Mouse (Mus musculus): ENCODE measurements around the gene Zmym3.

Zmym3 gene

DNA sequence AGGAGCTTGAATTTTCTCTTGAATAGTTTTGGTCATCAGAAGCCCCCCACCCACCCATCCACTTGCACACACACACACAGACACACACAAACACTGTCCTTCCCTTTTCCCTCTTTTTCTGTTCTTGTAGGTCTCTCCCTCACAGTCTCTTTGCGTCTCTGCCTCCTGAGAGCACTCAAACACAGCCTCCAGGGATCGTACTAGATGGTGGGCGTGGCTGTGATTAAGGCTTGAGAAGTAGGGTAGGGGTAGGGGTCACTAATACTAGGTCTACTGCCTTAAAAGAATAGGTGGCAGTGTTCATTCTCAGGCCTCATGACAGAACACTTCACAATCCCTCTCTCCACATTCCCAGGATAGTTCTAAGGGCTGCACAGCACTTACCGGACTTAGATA is at the start of gene Zmym3:
Gene Zmym3, minus strand, starts transcription at position 150 of the 396 bp plus-strand sequence.
- DNase-seq (ENCODE audit: low spot score) = no peak

DNA sequence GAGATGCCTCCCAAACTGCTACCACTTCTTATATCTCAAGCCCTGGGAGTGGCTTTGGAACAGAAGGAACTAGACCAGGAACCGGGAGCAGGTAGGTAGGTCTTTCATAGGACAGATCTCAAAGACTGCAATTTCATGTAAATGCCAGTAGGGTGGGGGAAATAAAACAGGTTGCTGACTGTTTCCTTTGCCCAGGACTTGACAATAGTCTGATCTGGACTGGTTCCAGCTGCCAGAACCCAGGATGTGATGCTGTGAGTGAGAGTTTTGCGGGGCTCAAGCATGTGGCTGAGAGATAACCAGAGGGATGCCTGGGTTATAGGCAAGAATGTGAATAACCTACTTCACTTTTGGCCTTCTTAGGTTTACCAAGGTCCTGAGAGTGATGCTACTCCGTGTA is 30.9 kb upstream of the Zmym3 start:
- DNase-seq (ENCODE audit: low spot score) = no peak

DNA sequence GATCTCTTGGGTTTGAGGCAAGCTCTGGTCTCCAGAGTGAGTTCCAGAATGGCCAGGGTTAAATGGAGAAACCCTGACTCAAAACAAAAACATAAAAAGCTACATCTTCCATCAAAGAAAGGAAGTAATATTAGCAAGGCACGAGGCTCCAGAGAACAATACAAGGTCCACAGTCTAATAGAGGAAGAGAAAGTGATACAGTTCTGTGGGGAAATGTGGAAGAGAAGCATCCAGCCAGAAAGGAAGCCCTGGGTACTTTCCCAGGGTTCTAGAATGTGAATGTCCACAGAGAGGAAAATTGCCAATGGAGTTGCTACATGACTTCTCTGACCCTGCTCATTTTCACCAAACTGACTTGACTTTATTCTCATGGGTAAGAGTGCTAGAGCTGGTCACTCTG is 30.5 kb upstream of the Zmym3 start:
- no peak for DNase-seq (ENCODE audit: low spot score)

DNA sequence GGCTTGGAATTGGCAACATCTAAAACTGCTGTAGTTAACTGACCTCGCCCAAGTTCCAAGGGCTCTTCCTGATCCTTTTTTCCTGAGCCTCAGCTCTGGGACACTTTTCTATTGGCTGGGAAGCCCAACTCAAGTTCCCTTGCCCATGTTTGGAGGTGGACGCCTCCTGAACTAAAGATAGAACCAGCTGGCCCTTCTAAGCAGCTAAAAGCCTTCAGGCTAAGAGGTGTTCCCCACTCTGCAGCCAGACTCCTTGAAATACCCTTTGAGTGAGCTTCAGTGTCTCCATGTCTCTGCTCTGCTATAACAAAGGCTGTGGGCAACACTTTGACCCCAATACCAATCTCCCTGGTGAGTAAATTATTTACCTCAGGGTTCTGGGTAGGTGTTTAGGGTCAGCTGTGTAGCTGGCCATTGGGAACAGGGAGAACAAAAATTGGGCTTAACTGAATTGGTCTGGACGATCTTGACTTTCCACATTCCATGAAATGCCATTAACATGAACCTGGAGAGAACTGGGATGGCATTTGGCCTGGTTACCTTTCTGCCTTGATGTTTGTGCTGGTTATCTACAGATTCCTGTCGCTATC is 28.3 kb upstream of the Zmym3 start, which contains the start of gene Itgb1bp2:
Gene Itgb1bp2, plus strand, starts transcription at position 203 of the 590 bp plus-strand sequence.
- DNase-seq (ENCODE audit: low spot score) = no peak

DNA sequence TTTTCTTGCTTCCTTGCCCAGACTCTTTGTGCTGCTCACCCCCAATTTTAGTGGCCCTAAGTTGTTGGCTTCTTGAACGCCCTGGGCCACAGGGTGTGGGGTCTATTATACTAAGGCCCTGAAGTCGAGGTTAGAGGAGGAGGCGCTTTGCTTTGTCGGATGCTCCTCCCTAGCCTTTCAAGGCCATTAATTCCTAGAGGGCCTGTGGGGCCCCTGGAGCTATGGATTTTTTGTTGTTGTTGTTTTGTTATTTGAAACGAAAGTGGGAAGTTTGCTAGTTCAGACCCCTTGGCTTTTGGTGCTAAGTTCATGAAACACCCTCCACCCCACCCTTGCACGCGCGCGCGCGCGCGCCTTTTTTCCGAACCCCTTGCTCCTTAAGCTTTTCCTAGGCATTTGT is 9.3 kb upstream of the Zmym3 start:
- no peak for DNase-seq (ENCODE audit: low spot score)

DNA sequence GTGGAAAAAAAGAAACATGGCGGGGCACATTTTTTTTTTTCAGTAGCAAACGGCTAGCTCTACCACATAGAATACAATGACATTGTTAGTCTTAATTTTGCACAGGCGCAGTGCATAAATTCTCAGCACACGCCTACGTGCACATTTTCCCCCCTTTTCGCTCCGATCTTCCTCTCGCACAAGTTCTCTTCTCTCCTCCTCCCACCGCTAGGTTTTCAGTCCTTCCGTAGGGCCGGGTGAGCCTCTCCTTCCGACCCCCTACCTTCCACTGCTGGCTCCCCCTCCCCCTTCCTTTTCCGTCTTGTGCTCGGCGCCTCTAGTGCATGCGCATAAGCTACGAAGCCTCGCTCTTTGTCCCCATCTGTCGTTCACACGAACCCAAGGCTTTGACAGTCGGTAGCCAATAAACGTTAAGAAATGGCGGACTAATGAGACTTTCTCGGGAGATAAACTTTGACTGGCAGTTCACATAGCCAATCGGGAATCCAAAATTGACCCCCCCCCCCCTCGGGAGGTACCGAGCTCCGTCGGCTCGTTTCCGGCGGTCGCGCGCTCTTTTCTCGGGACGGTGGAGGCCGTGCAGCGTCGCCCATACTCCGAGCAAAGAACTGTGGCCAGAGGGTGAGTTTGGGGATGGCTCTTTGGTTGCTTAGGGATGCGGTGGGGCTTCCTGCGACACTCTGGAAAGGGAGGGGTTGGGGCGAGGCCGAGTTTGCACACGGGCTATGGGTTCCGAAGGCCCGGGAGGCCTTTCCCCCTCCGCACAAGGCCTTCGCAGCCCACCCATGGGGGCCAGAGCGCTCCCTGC is 8.7 kb upstream of the Zmym3 start, which contains the start of gene Nono:
Gene Nono, plus strand, starts transcription at position 177 of the 808 bp plus-strand sequence.
- peak; percentile 88 for DNase-seq (ENCODE audit: low spot score)

DNA sequence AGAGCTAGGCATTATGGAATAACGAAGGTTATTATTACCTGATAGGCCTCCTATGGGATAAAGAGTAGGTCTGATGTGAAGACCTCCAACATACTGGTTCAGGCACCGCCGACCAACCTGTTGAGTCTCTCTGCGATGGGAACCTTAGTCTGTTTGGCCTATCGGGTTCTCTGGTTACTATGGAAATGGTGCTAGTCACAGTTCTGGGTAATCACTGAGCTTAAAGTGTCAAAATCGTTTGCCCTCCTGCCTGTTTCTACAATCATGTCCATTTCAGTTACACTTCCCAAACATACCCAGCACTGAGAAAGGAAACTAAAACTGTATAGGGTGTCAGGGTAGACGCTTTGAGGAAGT is 8.1 kb upstream of the Zmym3 start:
- DNase-seq (ENCODE audit: low spot score) = peak; percentile 14

DNA sequence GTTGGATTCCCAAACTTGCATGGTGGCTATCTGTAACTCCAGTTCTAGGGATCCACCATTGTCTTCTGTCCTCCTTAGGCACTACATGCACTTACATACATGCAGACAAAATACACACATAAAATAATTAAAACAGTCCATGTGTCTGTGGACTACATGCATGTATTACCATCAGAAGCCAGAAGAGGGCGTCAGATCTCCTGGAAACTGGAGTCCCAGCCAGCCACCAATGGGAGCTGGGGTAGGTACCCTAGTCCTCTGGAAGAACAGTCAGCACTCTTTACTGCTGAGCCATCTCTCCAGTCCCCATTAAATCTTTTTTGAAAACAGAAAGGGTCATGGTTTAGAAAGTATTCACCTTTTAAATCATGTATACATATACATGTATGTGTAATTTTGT is 7.1 kb upstream of the Zmym3 start:
- DNase-seq (ENCODE audit: low spot score) = no peak

DNA sequence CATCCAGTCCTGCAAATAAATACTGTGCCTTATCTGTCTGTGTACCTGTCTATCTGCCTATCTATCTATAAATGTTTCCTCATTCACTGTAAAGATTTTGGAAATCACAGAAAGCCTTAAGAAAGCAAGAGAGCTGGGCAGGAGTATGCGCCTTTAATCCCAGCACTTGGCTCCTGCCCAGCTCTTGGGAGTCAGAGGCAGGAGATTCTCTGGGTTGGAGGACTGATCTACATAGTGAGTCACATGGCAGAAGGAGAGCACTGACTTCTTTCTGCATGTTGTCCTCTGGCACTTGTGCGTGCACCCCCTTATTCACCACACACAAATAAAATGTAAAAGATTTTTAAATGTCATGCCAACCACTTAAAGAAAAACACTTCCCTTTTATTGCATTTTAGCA is 2.8 kb upstream of the Zmym3 start:
- DNase-seq (ENCODE audit: low spot score) = no peak

DNA sequence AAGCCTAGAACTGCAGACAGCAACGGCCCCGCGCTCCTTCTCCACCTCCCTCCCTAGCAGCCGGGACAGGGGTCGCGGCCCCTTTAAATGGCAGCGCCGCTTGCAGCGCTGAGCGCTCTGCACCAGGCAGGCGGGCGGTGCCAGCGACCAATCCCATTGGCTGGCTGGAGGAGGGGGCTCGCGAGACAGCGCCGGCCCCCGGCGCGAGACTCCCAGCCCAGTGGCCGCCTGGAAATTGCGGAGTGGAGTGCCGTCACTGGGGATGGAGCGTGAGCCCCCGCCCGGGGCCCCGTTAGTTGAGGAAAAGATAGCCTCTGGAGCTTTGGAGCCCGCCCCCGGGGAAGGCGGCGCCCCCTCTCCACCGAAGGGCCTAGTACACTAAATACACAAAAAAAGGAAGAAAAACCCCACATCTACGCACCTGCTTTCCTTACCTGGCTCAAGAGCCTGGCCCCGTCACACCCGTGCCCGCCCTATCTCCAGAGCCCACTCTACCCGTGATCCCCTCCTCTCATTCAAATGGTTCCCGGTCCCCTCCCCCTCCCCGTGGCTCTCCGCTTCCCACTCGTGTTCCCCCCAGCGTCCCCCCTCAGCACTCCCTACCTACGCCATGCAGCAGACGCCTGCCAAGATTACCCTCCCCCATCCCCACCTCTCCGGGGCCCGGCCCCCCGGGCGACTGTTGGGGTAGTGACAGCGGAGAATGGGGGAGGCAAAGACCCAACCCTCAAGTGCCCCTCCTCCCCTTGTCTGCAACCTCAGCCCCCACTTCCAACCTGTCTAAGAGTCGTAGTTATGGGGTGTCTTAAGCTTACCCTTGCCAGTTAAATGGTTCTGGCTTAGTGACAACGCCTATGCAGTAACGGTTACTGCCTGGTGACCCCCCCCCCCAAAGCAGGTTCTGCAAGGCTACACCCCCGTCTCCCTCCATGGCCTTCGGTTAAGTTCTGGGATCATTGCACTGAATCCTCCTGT is 637 bp downstream of the Zmym3 start:
- peak; percentile 85 for DNase-seq (ENCODE audit: low spot score)

DNA sequence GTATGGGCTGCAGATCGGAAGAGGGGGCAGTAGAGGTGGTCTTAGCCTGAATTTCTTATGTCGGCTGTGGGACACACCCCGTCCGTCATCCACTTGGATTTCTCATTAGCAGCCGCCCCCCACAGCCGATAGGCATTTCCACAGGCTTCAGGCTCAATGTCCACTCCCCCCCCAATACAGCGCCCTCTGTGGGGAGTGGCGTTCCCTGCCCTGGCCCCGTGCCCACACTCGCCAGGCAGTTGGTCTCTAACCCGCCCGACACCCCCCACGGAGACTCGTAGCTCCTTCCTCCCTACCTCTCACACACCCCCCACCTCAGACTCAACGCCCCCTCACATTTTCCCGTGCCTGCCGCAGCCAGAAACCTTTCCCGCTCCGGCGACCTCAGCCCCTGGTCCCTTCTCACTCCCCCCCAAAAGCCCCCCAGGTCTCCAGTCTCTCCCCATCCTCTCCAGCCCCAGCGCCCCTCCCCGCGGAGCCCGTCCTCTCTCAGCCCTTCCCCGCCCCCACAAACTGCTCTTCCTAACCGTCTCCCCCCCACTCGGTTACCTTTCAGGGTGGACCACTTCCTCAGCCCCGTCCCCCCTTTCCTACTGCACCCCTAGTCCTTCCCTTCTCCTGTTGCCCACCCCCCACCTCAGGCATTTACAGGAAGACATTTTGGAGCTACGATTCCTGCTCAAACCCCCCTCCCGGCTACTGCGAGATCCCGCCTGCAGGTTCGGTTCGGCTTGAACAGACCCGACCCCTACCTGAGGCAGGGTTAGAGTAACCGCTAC is 1.5 kb downstream of the Zmym3 start:
- peak; percentile 46 for DNase-seq (ENCODE audit: low spot score)

DNA sequence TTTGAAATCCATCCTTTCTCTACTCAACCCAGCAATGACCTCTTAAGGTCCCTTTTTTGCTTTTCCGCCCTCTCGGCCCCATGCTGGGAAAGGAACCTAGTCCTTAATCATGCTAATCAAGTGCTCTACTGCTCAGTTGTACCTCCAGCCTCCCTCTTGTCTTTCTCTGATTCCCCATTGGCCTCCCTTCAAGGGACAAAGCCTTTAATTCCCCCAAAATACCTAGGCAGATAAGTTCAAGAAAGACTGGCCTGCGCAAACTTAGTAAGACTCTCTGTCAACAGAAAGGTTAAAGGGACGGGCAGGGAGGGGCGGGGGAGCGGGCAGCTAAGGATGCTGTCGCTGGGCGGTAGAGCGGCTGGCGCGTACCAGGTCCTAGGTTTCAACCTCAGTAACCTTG is 24.2 kb downstream of the Zmym3 start:
- DNase-seq (ENCODE audit: low spot score) = no peak

DNA sequence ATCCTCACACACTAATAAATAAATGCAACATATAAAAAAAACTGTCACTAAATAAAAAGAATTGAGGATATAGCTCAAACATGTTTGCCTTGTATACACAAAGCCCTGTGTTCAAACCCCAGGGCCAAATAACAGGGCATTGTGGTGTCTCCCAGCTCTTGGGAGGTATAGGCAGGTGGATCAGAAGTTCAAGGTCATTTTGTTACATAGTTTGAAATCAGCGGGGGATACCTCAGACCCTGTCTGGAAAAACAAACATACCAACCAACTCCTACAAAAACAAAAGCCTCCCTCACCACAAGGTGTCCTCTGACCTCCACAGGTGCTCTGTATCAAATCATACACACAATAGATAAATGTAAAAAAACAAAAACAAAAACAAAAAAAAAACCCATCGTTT is 26.3 kb downstream of the Zmym3 start:
- DNase-seq (ENCODE audit: low spot score) = no peak

DNA sequence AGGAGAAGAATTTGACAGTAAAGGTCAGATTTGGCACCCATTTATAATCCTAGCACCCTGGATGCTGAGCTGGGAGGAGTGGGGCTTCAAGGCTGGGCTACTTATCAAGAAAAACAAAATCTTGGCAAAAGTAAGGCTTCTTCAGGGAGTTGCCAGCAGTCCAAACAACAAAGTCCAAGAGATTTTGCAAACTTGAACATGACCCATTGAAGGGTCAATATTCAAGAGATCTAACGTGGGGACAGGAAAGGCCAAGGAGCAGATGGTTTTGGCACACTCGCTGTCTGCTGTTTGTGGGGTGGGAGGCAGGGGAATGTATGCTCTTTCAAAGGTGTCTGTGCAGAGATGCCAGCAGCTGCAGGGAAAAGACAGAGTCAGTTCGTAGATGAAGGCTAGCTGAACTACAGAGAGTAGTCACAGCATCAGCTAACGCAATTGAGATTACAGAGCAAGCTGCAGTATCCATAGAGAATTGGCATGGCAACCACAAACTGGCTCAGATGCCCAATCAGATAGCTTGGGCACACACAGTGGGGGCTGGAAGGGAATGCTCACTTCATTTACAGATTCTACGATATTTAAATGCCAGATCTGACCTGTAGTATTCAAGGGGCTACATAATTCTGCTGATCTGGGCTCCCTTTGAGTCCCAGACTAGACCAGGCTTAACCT is 31.6 kb downstream of the Zmym3 start:
- DNase-seq (ENCODE audit: low spot score) = peak; percentile 12

DNA sequence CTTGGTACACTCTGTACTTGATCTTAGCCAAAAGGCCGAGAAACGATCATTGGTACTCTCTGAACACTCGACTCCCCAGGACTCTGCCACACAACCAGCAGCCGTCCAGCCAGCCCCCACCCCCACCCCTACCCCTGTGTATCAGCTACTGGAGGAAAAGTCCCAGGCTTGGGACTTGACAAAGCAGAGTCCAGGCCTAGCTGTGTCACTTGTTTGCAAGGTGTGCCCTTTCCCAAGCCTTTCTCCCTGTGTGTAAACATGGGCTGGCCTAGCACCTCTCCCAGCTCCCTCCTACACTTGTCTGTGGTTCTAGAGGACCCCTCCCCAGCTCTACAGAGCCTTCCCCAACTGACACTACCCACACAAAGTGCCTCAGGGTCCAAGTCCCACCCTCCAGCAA is 34.4 kb downstream of the Zmym3 start:
- DNase-seq (ENCODE audit: low spot score) = no peak

DNA sequence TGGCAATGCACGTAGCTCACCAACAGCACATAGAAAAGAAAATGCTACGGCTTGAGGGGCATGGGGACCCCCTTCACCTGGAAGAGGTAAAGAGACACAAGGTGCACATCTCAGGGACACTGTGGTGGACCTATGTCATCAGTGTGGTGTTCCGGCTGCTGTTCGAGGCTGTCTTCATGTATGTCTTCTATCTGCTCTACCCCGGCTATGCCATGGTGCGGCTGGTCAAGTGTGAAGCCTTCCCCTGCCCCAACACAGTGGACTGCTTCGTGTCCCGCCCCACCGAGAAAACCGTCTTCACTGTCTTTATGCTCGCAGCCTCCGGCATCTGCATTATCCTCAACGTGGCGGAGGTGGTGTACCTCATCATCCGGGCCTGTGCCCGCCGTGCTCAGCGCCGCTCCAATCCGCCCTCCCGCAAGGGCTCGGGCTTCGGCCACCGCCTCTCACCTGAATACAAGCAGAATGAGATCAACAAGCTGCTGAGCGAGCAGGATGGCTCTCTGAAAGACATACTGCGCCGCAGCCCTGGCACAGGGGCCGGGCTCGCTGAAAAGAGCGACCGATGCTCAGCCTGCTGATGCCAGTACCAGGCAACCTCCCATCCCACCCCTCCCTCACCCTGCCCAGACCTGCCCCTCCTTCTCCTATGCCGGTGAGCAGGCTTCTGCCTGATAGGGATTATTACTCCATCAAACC is 36.1 kb downstream of the Zmym3 start:
- DNase-seq (ENCODE audit: low spot score) = no peak

DNA sequence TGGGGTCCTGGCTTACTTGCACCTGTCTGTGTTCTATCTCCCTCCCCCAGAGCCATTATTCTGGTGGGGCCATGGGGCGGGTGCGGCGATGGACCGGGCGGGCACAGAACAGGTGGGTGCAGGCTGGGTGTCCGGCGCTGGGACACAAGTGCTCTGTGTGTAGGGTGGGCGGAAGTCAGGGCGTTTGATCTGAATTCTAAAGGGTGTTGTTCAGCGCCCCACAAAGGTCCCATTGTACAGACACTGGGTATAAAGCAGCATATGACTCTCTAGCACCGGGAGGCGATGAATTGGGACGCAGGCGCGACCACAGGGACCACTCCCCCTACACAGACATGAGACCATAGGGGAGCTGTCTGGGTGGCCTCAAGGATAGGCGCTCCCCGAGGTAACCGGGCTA is 37.2 kb downstream of the Zmym3 start:
- peak; percentile 25 for DNase-seq (ENCODE audit: low spot score)

DNA sequence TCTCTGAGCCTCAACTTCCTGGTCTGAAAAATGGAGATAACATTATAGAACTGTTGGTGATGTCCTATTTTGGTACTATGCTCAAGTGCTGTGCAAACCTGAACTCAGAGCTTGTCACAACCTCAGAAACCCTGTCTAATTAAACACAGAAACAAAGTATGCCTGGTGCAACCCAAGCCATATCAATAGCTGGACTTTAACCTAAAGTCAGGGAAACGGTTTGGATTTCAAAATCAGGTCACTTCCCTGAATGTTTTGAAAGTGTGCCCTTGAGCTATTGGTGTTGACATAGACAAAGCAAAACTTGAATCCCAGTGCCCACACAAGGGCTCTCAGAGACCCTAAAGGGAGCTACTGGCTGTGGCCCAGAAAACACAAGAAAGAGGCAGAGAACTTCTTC is 40.9 kb downstream of the Zmym3 start:
- no peak for DNase-seq (ENCODE audit: low spot score)

DNA sequence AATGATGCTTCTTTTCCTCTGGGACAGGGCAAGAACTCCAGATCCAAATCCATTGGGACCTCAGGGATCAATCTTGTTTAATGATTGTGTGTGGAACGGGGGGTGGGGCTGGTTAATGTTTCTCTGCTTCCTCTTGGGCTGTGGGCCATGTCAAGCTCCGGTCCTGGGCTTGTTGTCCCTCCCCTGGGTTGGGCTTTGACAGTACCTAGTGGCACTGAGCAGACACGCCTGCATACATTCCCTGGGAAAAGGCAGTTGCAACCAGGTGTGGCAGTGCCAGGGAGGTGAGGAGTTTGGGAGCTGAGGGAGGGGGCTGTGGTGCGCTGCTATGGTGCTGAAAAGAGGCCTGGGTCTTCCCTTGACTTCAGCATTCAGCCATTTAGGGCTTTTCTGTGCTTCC is 43.6 kb downstream of the Zmym3 start:
- DNase-seq (ENCODE audit: low spot score) = no peak

DNA sequence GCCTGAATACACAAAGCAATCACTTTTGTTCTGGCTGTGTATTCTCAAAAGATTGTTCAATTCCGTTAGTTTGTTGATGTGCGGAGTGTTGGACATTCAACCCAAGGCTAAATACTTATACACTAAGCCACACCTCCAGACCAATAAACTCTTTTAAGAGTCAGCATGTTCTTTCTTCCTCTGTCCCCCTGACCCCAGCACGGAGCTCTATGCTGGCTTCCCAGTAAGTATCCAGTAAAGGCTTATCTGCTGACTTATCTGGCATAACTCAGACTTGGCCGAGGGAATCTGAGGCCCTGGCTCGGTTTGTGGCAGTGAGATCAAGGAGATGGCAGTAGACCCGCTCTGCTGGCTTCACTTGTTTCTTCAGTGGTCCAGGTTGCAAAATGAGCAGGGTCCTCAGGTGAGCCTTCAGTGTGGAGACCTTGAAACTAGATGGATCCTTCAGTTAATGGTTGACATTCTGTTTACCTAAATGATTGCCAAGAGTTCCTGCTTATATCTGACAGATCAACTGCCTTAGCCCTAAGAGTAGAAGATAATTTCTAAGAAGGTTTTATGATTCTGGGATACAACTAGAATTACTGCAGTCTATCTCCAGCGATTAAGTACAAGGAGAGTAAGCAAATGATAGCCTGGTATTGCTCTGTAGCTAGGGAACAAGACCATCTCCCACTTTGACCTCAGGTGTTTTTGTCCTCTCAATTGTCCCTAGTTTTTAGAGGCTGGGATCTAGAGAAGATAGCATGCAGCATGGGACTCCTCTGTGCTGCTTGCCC is 44.3 kb downstream of the Zmym3 start, which contains the start of gene Gjb1:
Gene Gjb1, plus strand, starts transcription at position 189 of the 779 bp plus-strand sequence.
- no peak for DNase-seq (ENCODE audit: low spot score)
